Mouse (Mus musculus) bone marrow macrophage, adult 2 months (primary cell): Measurements from ENCODE around the gene Tmem25.

Experiments
- CTCF ChIP-seq: IDR thresholded peaks from 2 replicates; pipeline ENCODE4 v1.5.1; 2012; ENCODE audit warnings: low read depth, mild to moderate bottlenecking, low read length, moderate library complexity
- POLR2A ChIP-seq: IDR thresholded peaks from 2 replicates; pipeline ENCODE4 v1.6.1; 2012; ENCODE audit warnings: mild to moderate bottlenecking, low read depth, low read length, borderline replicate concordance

- TF ChIP-seq CTCF (no peak), POLR2A (no peak)
Observed at GRCm38 (mm10) chr9:44841241-44841640, 42.1 kb upstream of the Tmem25 start.
